Mouse (Mus musculus) gastrocnemius, adult 2 months (tissue): Measurements from ENCODE around the gene Tspan14. TPM values are rescaled to one million over a fixed set of nuclear protein-coding genes. Genes with fewer than 3 reads are reported as not detected.

ENCODE experiments used
- DNase-seq: peaks from one replicate; pipeline ENCODE4 v3.0.0; 2022
- H3K27ac ChIP-seq: fragments of 200-600 bp; 2 replicates; pipeline ENCODE4 v1.8.1; 2022; ENCODE audit warnings: mild to moderate bottlenecking
- H3K4me3 ChIP-seq: fragments of 200-600 bp; 2 replicates; pipeline ENCODE4 v1.8.1; 2022; ENCODE audit warnings: mild to moderate bottlenecking, moderate library complexity
- CTCF ChIP-seq: fragments of 200-600 bp; IDR thresholded peaks from 2 replicates; pipeline ENCODE4 v1.8.1; 2022; ENCODE audit warnings: antibody characterized with exemption, mild to moderate bottlenecking, moderate library complexity
- intact Hi-C: fragments of 180-260 bp; cut with DNase I; formaldehyde crosslinking; loops from one replicate; pipeline ENCODE4 v1.15.1; 2025
- total RNA-seq, 2 experiments: library from RNA; stranded (reverse); gene quantifications; 2 replicates each; pipeline ENCODE4 v1.2.3; 2021

Tspan14 gene
- total RNA-seq, 2 experiments from 2014 or later = 11.0 to 16.8 TPM

GRCm38 (mm10) chr14:40873961-40874360 lies 92.6 kb downstream of the Tspan14 start:
- intact Hi-C loops = no loop called here
- TF ChIP-seq CTCF = no peak
- Histone ChIP-seq H3K4me3 (no peak overlapping the region), H3K27ac (no peak overlapping the region)
- no peak for DNase-seq

DNA sequence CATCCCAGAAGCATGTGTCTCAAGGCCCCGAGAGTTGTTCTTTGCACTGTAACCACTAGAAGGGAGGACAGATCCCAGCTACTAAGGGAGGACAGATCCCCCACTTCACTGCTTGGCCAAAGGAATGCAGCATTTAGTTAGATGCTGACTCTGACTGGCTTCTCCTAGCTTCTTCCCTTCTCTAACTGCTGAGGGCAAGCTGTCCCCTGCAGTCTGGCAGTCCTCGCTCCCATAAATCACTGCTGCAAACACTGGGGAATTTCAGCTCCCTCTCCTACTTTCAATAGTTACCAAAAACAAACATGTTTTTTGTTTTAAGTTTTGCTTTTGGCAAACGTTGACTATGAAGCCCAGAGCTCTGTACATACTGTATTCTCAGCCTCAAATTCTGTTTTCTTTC lies 96.0 kb downstream of the Tspan14 start:
- no peak overlapping the region for H3K4me3 ChIP-seq
- no peak overlapping the region for H3K27ac ChIP-seq
- intact Hi-C loops = no loop called here
- TF ChIP-seq CTCF = no peak
- no peak for DNase-seq

GRCm38 (mm10) chr14:40864811-40865514 lies 101.6 kb downstream of the Tspan14 start:
- no peak for DNase-seq
- intact Hi-C loops = no loop called here
- Histone ChIP-seq H3K4me3 (no peak overlapping the region), H3K27ac (no peak overlapping the region)
- TF ChIP-seq CTCF = no peak

GRCm38 (mm10) chr14:40863659-40864058 lies 102.9 kb downstream of the Tspan14 start:
- DNase-seq = no peak
- no peak for TF ChIP-seq CTCF
- Histone ChIP-seq H3K4me3 (no peak overlapping the region), H3K27ac (no peak overlapping the region)
- intact Hi-C loops = no loop called here

- no peak for DNase-seq
- intact Hi-C loops = no loop called here
- TF ChIP-seq CTCF = no peak
- Histone ChIP-seq H3K27ac (no peak overlapping the region), H3K4me3 (no peak overlapping the region)
Observed at GRCm38 (mm10) chr14:40863022-40863421, 103.6 kb downstream of the Tspan14 start.

Other genes starting within 250 kb of the Tspan14 start
- gene Sh2d4b, start 73.5 kb downstream of the Tspan14 start, total RNA-seq = under 1 TPM; 0.20 to 0.41 TPM
- gene Fam213a, start 47.0 kb upstream of the Tspan14 start, total RNA-seq = 10 to 100 TPM; 21.9 to 28.6 TPM
- not detected for gene Dydc2, start 102.4 kb upstream of the Tspan14 start, total RNA-seq
- gene Dydc1, start 106.1 kb upstream of the Tspan14 start, total RNA-seq = not detected
- not detected for gene Mat1a, start 138.2 kb upstream of the Tspan14 start, total RNA-seq
- not detected for gene Sftpa1, start 165.0 kb upstream of the Tspan14 start, total RNA-seq
- gene Mbl1, start 184.7 kb upstream of the Tspan14 start, total RNA-seq = not detected
- gene Sftpd, start 218.3 kb upstream of the Tspan14 start, total RNA-seq = not detected